Mouse (Mus musculus): Measurements from ENCODE around the gene Taf9b. TPM values are rescaled to one million over a fixed set of nuclear protein-coding genes. Genes with fewer than 3 reads are reported as not detected.

Gene Taf9b
- 10.9 and 11.3 TPM in 2 replicates for polyA plus RNA-seq (2012; rRNA removed)

GRCm38 (mm10) chrX:106221058-106221457 is at the start of gene Taf9b:
Taf9b (minus strand) TSS chrX:106221158.

GRCm38 (mm10) chrX:106255276-106255675 is 34.3 kb upstream of the Taf9b start, which contains the start of gene Fnd3c2:
Fnd3c2 (minus strand) TSS chrX:106255376.

GRCm38 (mm10) chrX:106186713-106187649 is 34.0 kb downstream of the Taf9b start, which contains the start of gene Pgk1:
Pgk1 (plus strand) TSS chrX:106187100.

Other genes starting within 250 kb of the Taf9b start
- 10.1 and 13.6 TPM in 2 replicates for gene Magt1, start 209.3 kb downstream of the Taf9b start, polyA plus RNA-seq (2012; rRNA removed)
- gene Cox7b, start 205.5 kb downstream of the Taf9b start, polyA plus RNA-seq (2012; rRNA removed) = 260 and 319 TPM in 2 replicates
- gene Atp7a, start 193.9 kb downstream of the Taf9b start, polyA plus RNA-seq (2012; rRNA removed) = 7.6 and 7.8 TPM in 2 replicates
- 0.33 and 0.37 TPM in 2 replicates for gene Tlr13, start 78.0 kb downstream of the Taf9b start, polyA plus RNA-seq (2012; rRNA removed)
- gene Pgk1, start 34.1 kb downstream of the Taf9b start, polyA plus RNA-seq (2012; rRNA removed) = 260 and 290 TPM in 2 replicates
- not detected in 2 replicates for gene Fnd3c2, start 34.2 kb upstream of the Taf9b start, polyA plus RNA-seq (2012; rRNA removed)